Mouse (Mus musculus): ENCODE data around the gene Zkscan14.

DNA sequence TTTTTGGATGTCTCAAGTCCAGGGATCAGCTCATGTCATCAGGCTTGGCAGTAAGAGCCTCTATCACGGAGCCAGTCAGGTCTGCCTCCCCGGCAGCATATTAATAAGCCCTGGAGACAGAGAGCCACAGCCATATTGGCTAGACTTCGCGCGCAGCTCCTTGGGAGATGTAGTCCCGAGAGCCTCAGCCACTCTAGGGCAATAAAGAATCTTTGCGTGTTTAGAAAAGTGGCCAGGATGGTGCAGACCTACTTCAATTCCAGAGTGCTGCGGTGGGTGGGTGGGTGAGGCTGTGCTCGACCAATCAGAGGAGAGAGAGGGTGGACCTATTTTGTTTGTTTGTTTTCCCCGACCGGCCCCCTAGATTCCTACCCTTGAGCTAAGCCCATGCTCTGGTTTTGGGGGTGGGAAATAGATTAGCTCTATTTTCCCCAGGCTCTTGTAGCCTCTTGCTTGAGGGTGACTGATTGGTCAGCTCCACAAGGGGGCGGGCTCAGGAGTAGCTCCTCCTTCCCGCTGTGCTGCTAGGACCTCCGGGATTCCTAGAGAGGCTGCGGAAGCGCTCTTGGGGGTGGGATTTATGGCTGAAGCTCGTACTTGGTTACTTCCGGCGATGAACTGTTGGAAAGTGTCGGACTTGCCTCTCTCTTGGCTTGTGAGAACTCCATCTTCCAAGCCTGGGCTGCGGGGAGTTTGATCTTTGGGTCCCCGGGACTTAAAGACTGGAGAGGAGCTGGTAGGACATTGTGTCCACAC, 2.4 kb upstream of the Zkscan14 start, which contains the start of gene Zkscan5:
- TF ChIP-seq CTCF (IDR thresholded peaks at IDR 0.05) = no peak; the same call in 1 of the 2 replicates
- TF ChIP-seq EP300 (IDR thresholded peaks at IDR 0.05) = peak; percentile 64; the same call in 1 of the 2 replicates
